Mouse (Mus musculus) telencephalon, adult 2 months (tissue): ENCODE data around the gene Acsf2.
"Not testable (repeated sequence)": the region's sequence is repeated elsewhere in the genome, so short reads cannot be mapped to it uniquely, and the experiment has no call there.

ENCODE experiments used
- DNase-seq: peaks from one replicate; pipeline ENCODE4 v3.0.0-alpha.2; 2011; ENCODE audit warnings: low read depth, low spot score

The Acsf2 gene

GRCm38 (mm10) chr11:94601321-94602281, at the start of gene Acsf2:
Acsf2 (minus strand) TSS chr11:94601871.
- no peak for DNase-seq

GRCm38 (mm10) chr11:94651241-94651640, 49.6 kb upstream of the Acsf2 start:
- DNase-seq: not testable (repeated sequence)

GRCm38 (mm10) chr11:94646457-94646856, 44.8 kb upstream of the Acsf2 start:
- DNase-seq: no peak

GRCm38 (mm10) chr11:94644461-94645219, 43.0 kb upstream of the Acsf2 start:
- DNase-seq: peak; percentile 34

GRCm38 (mm10) chr11:94634431-94634830, 32.8 kb upstream of the Acsf2 start:
- DNase-seq: no peak

DNA sequence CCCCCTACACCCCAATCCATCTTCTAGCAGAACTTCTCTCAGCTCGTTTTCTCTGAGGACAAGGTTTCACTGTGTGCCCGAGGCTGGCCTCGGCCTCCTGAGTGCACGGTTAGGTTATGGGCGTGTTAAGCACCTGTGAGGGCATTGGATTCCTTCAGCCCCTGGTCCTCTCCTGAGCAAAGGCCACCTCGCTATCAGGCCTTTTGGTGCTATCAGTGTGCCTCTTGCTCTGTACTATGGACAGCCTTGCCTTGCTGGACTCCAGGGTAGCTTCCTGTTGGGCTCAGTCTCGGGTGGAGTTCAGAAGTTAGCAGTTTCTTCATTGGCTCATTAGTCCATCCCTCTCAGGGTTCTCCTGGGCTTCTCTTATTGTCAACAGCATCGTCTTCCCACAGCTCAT, 31.3 kb upstream of the Acsf2 start:
- DNase-seq: no peak

DNA sequence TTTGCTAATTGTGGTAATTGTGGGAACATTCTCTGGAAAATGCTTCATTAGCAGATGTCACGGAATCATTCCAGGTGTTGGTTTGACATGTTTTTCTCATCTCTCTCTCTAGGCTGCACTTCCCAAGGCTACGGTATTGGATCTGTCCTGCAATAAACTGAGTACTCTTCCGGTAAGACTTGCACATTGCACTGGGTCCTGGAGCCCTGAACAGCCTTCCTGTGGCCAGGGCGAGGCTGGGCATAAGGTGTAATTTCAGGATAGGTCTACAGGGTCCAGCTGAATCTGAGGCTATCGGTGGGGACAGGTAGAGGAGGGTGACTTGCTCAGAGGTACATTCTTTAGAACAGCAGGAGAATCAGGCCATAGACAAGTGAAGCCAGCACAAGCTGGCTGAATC, 30.3 kb upstream of the Acsf2 start:
- no peak for DNase-seq

- no peak for DNase-seq
These were observed 28.7 kb upstream of the Acsf2 start for GRCm38 (mm10) chr11:94630199-94631011.

DNA sequence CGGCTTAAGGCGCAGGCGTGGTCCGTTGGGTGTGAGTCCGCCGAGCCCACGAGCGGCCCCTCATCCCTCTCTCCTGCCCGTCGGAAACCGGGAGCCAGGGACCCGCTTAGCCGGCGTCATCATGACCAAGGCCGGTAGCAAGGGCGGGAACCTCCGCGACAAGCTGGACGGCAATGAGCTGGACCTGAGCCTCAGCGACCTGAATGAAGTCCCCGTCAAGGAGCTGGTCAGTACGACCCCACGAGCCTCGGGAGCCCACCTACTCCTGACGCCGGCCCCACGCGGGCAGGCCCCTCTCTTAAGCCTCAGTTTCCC, 28.2 kb upstream of the Acsf2 start:
- DNase-seq: no peak

DNA sequence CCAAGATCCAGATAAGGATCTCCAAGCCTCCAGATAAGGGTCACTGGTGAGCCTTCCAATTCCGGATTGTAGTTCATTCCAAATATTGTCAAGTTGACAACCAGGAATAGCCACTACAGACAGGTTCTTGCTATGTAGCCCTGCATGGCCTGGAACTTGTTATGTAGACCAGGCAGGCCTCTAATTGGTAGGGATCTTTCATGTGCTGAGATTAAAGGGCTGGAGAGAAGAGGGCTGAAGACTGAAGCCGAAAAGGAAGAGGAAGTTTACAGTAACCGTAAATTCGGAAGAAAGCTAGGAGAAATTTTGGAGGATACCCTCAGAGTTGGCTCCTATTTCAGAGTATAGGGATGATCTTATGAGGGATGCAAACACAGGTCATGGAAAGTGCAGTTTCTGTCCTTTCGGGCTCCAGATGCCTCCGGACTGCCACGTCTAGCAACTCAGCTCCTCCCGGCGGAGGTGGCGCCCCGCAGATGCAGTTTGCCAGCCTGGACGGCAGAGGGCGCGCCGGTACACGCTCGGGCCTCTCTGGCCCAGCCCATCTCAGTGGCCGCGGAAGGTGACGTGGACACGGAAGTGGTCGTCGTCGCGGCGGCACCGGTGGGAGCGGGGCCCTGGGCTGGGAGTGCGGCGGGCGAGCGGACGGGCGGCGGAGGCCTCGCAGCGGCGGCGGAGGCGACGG, 27.7 kb upstream of the Acsf2 start, which contains the start of gene Lrrc59:
TSS of gene Lrrc59 (plus strand) at position 569 of the 685 bp plus-strand sequence.
- peak; percentile 60 for DNase-seq

GRCm38 (mm10) chr11:94622162-94622561, 20.5 kb upstream of the Acsf2 start:
- no peak for DNase-seq

- no peak for DNase-seq
These were observed 19.8 kb upstream of the Acsf2 start for GRCm38 (mm10) chr11:94621458-94621852.

DNA sequence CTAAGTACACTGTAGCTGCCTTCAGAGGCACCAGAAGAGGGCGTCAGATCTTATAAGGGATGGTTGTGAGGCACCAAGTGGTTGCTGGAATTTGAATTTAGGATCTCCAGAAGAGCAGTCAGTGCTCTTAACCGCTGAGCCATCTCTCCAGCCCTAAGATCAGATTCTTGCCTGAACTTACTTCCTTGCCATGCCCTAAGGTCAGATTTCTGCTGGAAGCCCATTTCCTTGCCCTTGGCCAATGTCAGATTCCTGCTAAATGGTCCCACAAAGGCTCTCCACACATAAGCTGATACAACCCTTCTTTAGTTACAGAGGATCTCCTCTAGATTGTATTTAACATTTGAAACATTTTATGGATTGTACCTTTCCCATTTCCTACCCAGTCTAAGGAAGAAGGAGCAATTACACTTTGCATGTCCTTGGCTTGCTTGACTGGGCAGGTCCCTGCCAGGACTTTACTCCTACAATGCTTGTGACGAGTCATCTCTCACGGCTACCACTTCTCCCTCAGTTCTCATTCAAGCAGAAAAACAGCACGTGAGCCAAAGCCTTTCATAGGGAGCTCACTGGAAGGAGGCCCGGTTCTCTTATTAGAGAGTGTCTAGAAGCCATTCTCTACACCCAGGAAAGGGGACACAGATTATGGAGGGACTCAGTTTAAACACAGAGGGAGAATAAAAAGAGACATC, 19.2 kb upstream of the Acsf2 start:
- no peak for DNase-seq

DNA sequence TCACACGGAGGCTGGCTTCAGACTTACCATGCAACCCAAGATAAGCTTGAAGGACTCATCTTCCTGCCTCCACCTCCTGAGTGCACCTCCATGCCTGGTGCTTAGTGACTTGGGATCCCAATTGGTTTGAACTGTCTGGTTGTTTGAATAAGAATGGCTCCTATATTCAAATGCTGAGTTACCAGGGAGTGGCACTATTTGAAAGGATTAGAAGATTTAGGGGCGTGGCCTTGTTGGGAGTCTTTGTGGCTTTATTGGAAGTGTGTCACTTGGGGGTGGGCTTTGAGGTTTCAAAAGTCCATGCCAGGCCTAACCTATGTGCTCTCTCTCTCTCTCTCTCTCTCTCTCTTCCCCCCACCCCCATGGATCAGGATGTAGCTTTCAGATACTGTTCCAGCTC, 16.0 kb upstream of the Acsf2 start:
- no peak for DNase-seq

DNA sequence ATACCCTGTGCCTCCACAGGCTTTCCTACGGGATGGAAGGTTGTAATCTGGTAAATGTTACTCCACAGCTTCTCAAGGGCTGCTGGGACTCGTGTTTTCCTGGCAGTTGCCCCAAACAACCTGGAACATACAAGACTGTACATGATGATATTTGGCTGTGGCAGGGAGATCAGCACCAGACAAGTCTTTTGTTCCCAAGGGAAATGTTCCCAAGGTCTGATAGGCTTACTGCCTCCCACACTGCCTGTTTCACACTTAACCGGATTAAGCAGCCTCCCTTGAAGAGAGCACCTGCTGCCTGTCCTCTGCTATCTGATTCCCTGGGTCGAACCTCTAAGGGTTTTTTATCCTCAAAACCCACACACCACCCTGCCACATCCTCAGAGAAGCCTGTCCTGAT, 13.8 kb upstream of the Acsf2 start:
- DNase-seq: no peak

- no peak for DNase-seq
These were observed 12.9 kb upstream of the Acsf2 start for GRCm38 (mm10) chr11:94614603-94615002.

- DNase-seq: no peak
These were observed 9.4 kb upstream of the Acsf2 start for GRCm38 (mm10) chr11:94610744-94611740.

DNA sequence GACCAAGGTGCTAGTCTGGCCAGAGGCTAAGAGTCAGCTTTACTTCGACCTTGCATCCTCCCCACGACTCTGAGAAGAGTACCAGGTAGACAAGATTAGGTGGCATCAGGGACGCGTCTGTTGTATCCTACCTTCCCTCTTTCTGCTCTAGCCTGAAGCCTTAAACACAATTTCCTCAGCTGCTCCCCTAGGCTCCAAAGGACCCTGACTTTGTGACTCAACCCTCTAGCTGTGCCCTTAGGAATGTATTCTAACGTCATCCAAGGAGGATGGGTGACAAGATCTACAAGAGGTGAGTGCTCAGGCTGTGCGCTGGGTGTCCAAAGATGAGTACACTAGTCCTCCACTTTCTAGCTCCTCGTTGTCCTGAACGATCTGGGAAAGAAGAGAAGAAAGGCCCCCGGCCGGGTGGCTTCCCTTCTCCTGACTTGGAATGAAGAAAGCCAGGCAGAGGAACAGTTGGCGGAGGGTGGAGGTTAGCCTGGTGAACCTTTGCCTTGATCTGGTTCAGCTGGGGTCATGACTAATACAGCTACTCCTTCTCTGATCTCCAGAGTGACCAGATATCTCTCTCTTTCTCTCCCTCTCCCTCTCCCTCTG, 785 bp upstream of the Acsf2 start:
- no peak for DNase-seq

- no peak for DNase-seq
These were observed 1.2 kb downstream of the Acsf2 start for GRCm38 (mm10) chr11:94600447-94600846.
